Mouse (Mus musculus): ENCODE measurements around the gene Pde4d. TPM values are rescaled to one million over a fixed set of nuclear protein-coding genes. Genes with fewer than 3 reads are reported as not detected.

The Pde4d gene
- polyA plus RNA-seq, 1 experiment from 2014 or later = 18.6 TPM

DNA sequence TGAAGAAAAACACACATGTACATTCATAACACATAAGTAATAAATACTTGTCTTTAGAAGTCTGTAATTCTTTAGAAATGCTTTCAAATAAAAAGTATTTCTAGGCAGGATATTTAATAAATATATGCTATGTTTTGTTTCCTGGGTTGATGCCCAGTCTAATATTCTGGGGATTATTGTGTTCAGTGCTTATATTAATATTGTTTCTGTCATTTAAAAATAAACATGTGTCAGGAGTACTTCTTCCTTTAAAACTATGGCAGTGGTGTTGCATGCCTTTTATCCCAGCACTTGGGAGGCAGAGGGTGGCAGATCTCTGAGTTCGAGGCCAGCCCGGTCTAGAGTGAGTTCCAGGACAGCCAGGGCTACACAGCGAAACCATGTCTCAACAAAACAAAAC lies 485.1 kb downstream of the Pde4d start:
- H3K9ac ChIP-seq (ENCODE audit: low read length) = no peak overlapping the region
- no peak for ATAC-seq (replicated peaks; ENCODE audit: low FRiP score, low TSS enrichment, low read depth)
- no peaks in the 10 kb centered on the region for H3K9me3 ChIP-seq (ENCODE audit: control insufficient read depth, low read length)

DNA sequence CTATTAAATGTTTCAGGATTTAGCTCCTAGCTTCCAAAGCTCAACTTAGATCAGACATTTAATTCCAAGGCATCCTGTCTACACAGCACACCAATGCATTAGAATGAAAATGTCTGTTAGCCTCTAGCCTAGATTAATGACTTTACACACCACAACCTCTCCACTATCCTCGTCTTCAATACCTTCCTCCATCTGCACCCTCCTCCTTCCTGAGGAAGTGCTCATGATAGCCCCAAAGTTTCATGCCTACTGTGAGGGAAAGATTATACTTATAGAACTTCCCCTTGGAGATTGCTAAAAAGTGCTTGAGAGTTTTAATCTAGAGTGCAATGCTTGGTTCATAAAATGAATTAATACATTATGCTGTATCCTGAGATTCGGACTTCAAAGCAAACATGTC lies 487.5 kb downstream of the Pde4d start:
- Histone ChIP-seq H3K27me3 (replicated peaks; ENCODE audit: control insufficient read depth, insufficient read depth, low read length) (no peaks in the 10 kb centered on the region), H3K4me3 (ENCODE audit: low read depth, low read length) (no peak overlapping the region), H3K9me3 (ENCODE audit: control insufficient read depth, low read length) (no peaks in the 10 kb centered on the region), H3K9ac (ENCODE audit: low read length) (no peak overlapping the region), H3K27ac (ENCODE audit: low read depth) (no peak overlapping the region), H3K36me3 (ENCODE audit: control insufficient read depth, insufficient read depth, low read length) (no peaks in the 10 kb centered on the region), H3K4me2 (ENCODE audit: low read length) (no peak overlapping the region), H3K4me1 (replicated peaks; ENCODE audit: control insufficient read depth, insufficient read depth, low read length) (no peaks in the 10 kb centered on the region)
- DNase-seq (ENCODE audit: low spot score) = no peak
- ATAC-seq (replicated peaks; ENCODE audit: low FRiP score, low TSS enrichment, low read depth) = no peak
- WGBS = 69% methylated on average over 2 of the region's 2 CpGs

More for the DNA sequence above, 485.1 kb downstream of the Pde4d start:
- H3K27ac ChIP-seq (ENCODE audit: low read depth) = no peak overlapping the region
- no peak overlapping the region for H3K4me2 ChIP-seq (ENCODE audit: low read length)
- 86% methylated on average over 3 of the region's 3 CpGs for WGBS
- no peak overlapping the region for H3K4me3 ChIP-seq (ENCODE audit: low read depth, low read length)
- no peaks in the 10 kb centered on the region for H3K36me3 ChIP-seq (ENCODE audit: control insufficient read depth, insufficient read depth, low read length)
- H3K27me3 ChIP-seq (replicated peaks; ENCODE audit: control insufficient read depth, insufficient read depth, low read length) = no peaks in the 10 kb centered on the region
- no peak for DNase-seq (ENCODE audit: low spot score)
- H3K4me1 ChIP-seq (replicated peaks; ENCODE audit: control insufficient read depth, insufficient read depth, low read length) = no peaks in the 10 kb centered on the region

DNA sequence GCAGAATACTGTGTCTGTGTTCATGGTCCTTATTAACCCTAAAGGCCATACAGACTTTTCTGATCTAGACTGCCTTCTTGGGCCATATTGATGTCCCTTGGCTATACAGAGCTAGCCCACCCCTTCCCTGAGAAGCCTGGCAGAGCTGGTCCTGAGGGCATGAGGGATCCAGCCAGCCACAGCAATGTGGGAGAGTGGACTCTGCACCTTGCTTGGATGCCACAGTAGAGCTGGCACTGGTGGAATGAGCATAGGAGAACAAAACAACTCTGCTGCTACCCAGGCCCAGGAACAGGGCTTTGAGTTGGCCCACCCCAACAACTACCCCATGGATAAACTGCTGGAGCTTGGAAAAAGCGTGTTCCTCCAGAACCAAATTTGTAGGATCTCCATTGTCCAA lies 503.2 kb downstream of the Pde4d start:
- no peak overlapping the region for H3K27ac ChIP-seq (ENCODE audit: low read depth)
- H3K4me1 ChIP-seq (replicated peaks; ENCODE audit: control insufficient read depth, insufficient read depth, low read length) = no peaks in the 10 kb centered on the region
- WGBS = 92% methylated on average over 1 of the region's 1 CpGs
- no peak overlapping the region for H3K4me3 ChIP-seq (ENCODE audit: low read depth, low read length)
- H3K4me2 ChIP-seq (ENCODE audit: low read length) = no peak overlapping the region
- no peaks in the 10 kb centered on the region for H3K27me3 ChIP-seq (replicated peaks; ENCODE audit: control insufficient read depth, insufficient read depth, low read length)
- DNase-seq (ENCODE audit: low spot score) = no peak
- no peaks in the 10 kb centered on the region for H3K36me3 ChIP-seq (ENCODE audit: control insufficient read depth, insufficient read depth, low read length)
- no peak for ATAC-seq (replicated peaks; ENCODE audit: low FRiP score, low TSS enrichment, low read depth)
- H3K9ac ChIP-seq (ENCODE audit: low read length) = no peak overlapping the region
- H3K9me3 ChIP-seq (ENCODE audit: control insufficient read depth, low read length) = no peaks in the 10 kb centered on the region

DNA sequence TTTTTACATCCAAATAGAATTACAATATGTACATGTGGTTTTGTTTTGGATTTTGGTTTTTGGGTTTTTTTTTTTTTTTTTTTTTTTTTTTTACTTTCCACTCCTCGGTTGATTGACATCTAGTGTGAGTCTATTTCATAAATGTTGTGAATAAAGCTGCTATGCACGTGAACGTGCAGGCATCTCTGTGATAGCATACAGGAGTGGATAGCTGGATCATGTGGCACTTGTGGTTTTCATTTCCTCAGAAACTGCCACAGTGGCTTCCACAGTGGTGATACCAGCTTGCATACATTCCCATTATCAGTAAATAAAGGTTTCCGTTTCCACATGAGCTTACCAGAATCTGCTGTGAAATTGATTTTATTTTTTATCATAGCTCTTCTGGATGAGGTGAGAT lies 506.3 kb downstream of the Pde4d start:
- 85% methylated on average over 4 of the region's 4 CpGs for WGBS
- no peak for ATAC-seq (replicated peaks; ENCODE audit: low FRiP score, low TSS enrichment, low read depth)

DNA sequence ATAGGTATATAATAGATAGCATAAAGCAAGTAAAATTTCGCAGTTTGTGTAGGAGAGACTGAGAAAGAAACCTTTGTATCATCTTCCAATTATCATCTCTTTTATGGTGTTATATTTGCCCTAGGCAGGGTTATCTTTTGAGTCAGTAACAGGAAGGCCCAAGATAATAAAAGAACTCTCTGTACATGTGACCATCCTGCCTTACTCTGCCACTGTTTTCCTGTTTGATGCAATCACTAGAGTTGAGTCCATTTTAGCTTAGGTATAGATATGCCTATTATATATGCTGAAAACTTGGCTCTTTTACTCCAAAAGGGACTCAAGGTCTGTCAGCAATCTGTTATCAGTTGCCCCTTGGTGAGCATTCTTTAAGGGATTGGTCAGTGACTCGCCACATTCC lies 514.3 kb downstream of the Pde4d start:
- no peaks in the 10 kb centered on the region for H3K27me3 ChIP-seq (replicated peaks; ENCODE audit: control insufficient read depth, insufficient read depth, low read length)
- DNase-seq (ENCODE audit: low spot score) (no peak), ATAC-seq (replicated peaks; ENCODE audit: low FRiP score, low TSS enrichment, low read depth) (no peak)
- H3K9ac ChIP-seq (ENCODE audit: low read length) = no peak overlapping the region
- H3K9me3 ChIP-seq (ENCODE audit: control insufficient read depth, low read length) = no peaks in the 10 kb centered on the region
- no peaks in the 10 kb centered on the region for H3K36me3 ChIP-seq (ENCODE audit: control insufficient read depth, insufficient read depth, low read length)
- 85% methylated on average over 2 of the region's 2 CpGs for WGBS
- H3K4me3 ChIP-seq (ENCODE audit: low read depth, low read length) = no peak overlapping the region
- no peak overlapping the region for H3K27ac ChIP-seq (ENCODE audit: low read depth)
- no peaks in the 10 kb centered on the region for H3K4me1 ChIP-seq (replicated peaks; ENCODE audit: control insufficient read depth, insufficient read depth, low read length)
- H3K4me2 ChIP-seq (ENCODE audit: low read length) = no peak overlapping the region

More for the DNA sequence above, 506.3 kb downstream of the Pde4d start:
- Histone ChIP-seq H3K27ac (ENCODE audit: low read depth) (no peak overlapping the region), H3K9ac (ENCODE audit: low read length) (no peak overlapping the region), H3K4me3 (ENCODE audit: low read depth, low read length) (no peak overlapping the region), H3K9me3 (ENCODE audit: control insufficient read depth, low read length) (no peaks in the 10 kb centered on the region), H3K4me2 (ENCODE audit: low read length) (no peak overlapping the region), H3K27me3 (replicated peaks; ENCODE audit: control insufficient read depth, insufficient read depth, low read length) (no peaks in the 10 kb centered on the region), H3K36me3 (ENCODE audit: control insufficient read depth, insufficient read depth, low read length) (no peaks in the 10 kb centered on the region), H3K4me1 (replicated peaks; ENCODE audit: control insufficient read depth, insufficient read depth, low read length) (no peaks in the 10 kb centered on the region)
- no peak for DNase-seq (ENCODE audit: low spot score)

DNA sequence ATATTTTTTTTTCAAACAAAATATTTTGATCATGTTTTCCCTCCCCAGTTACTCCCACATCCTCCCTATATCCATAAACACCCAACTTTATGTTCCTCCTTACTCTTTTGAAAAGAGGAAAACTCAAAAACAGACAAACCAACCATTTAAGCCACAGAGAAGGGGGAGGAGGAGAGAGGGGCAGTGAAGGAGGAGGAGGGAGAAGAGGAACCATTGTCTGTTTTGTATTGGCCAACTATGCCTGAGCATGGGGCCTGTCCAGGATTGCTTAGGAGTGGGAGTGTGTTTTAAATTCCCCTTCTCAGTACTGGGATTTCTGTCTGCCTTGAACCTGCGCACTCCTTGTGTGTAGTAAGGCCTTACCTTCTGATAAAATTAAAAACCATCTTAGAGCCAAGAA lies 531.4 kb downstream of the Pde4d start:
- H3K27ac ChIP-seq (ENCODE audit: low read depth) = no peak overlapping the region
- 93% methylated on average over 1 of the region's 1 CpGs for WGBS
- no peaks in the 10 kb centered on the region for H3K36me3 ChIP-seq (ENCODE audit: control insufficient read depth, insufficient read depth, low read length)
- H3K9me3 ChIP-seq (ENCODE audit: control insufficient read depth, low read length) = no peaks in the 10 kb centered on the region
- H3K9ac ChIP-seq (ENCODE audit: low read length) = no peak overlapping the region
- ATAC-seq (replicated peaks; ENCODE audit: low FRiP score, low TSS enrichment, low read depth) (no peak), DNase-seq (ENCODE audit: low spot score) (no peak)
- H3K4me1 ChIP-seq (replicated peaks; ENCODE audit: control insufficient read depth, insufficient read depth, low read length) = no peaks in the 10 kb centered on the region
- H3K4me3 ChIP-seq (ENCODE audit: low read depth, low read length) = no peak overlapping the region
- H3K4me2 ChIP-seq (ENCODE audit: low read length) = no peak overlapping the region
- no peaks in the 10 kb centered on the region for H3K27me3 ChIP-seq (replicated peaks; ENCODE audit: control insufficient read depth, insufficient read depth, low read length)

DNA sequence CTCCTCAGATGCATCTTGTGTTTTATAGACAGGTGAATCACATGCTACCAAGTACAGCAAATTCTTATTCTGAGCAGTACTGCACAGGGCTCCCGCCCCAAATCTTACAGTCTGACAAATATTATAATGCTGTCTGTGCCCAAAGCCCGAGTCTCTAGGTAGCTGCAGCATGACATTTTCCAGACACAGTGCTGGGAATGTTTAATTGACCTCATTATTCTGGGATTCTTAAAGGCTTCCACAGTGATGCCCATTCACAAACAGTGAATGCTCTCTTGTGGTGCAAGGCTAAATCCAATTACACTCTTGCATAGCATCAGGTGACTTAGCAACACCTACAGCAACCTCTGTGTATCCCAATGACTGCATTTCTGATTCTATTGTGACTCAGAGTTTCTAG lies 549.0 kb downstream of the Pde4d start:
- 60% methylated on average over 2 of the region's 2 CpGs for WGBS

DNA sequence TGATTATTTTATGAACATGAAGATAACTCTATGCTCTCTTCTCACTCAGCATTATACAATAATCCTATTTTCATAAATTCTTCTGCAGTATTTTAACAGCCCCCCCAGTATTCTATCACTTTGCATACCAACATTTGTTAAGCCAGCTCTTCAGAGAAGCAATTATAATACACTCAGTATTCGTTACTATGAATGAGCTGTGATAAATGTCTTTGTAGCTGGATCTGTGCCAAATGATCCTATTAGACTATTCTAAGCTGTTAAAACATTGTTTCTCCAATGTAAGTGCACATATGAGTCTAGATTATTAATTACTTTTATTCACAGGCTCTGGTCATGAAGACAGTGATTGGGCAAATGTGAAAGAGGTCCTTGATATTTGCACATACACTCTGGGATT lies 575.0 kb downstream of the Pde4d start:
- WGBS = 53% methylated on average over 1 of the region's 1 CpGs
- ATAC-seq (replicated peaks; ENCODE audit: low FRiP score, low TSS enrichment, low read depth) (no peak), DNase-seq (ENCODE audit: low spot score) (no peak)
- H3K27me3 ChIP-seq (replicated peaks; ENCODE audit: control insufficient read depth, insufficient read depth, low read length) = no peaks in the 10 kb centered on the region
- no peaks in the 10 kb centered on the region for H3K4me1 ChIP-seq (replicated peaks; ENCODE audit: control insufficient read depth, insufficient read depth, low read length)
- H3K9me3 ChIP-seq (ENCODE audit: control insufficient read depth, low read length) = no peaks in the 10 kb centered on the region
- no peaks in the 10 kb centered on the region for H3K36me3 ChIP-seq (ENCODE audit: control insufficient read depth, insufficient read depth, low read length)
- no peak overlapping the region for H3K4me3 ChIP-seq (ENCODE audit: low read depth, low read length)
- H3K4me2 ChIP-seq (ENCODE audit: low read length) = no peak overlapping the region
- no peak overlapping the region for H3K9ac ChIP-seq (ENCODE audit: low read length)
- no peak overlapping the region for H3K27ac ChIP-seq (ENCODE audit: low read depth)

More for the DNA sequence above, 549.0 kb downstream of the Pde4d start:
- Histone ChIP-seq H3K27ac (ENCODE audit: low read depth) (no peak overlapping the region), H3K27me3 (replicated peaks; ENCODE audit: control insufficient read depth, insufficient read depth, low read length) (no peaks in the 10 kb centered on the region), H3K4me2 (ENCODE audit: low read length) (no peak overlapping the region), H3K4me3 (ENCODE audit: low read depth, low read length) (no peak overlapping the region), H3K36me3 (ENCODE audit: control insufficient read depth, insufficient read depth, low read length) (no peaks in the 10 kb centered on the region), H3K9ac (ENCODE audit: low read length) (no peak overlapping the region), H3K4me1 (replicated peaks; ENCODE audit: control insufficient read depth, insufficient read depth, low read length) (no peaks in the 10 kb centered on the region), H3K9me3 (ENCODE audit: control insufficient read depth, low read length) (no peaks in the 10 kb centered on the region)
- DNase-seq (ENCODE audit: low spot score) = no peak
- ATAC-seq (replicated peaks; ENCODE audit: low FRiP score, low TSS enrichment, low read depth) = no peak

DNA sequence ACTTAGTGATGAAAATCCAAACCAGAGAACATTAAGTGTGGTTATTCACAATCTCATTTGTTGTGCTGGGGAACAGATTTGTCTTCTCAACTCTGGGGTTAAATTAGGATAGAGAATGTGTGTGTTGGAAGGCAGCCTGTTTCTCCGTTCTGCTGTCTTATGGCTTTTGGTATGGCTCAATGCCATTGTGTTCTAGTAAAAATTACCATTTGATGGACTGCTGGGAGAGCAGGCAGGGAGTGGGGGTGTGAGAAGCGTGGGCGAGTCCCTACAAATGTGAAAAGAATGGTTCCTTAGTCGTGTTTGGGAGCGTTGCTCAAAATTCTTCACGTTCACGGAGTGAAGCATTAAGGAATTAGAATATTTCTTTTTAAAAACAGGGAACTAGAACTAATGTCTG lies 597.4 kb downstream of the Pde4d start:
- ATAC-seq (replicated peaks; ENCODE audit: low FRiP score, low TSS enrichment, low read depth) = no peak
- Histone ChIP-seq H3K4me3 (ENCODE audit: low read depth, low read length) (no peak overlapping the region), H3K36me3 (ENCODE audit: control insufficient read depth, insufficient read depth, low read length) (no peaks in the 10 kb centered on the region), H3K9ac (ENCODE audit: low read length) (no peak overlapping the region), H3K4me2 (ENCODE audit: low read length) (no peak overlapping the region), H3K27ac (ENCODE audit: low read depth) (no peak overlapping the region), H3K4me1 (replicated peaks; ENCODE audit: control insufficient read depth, insufficient read depth, low read length) (no peaks in the 10 kb centered on the region), H3K27me3 (replicated peaks; ENCODE audit: control insufficient read depth, insufficient read depth, low read length) (no peaks in the 10 kb centered on the region), H3K9me3 (ENCODE audit: control insufficient read depth, low read length) (no peaks in the 10 kb centered on the region)
- no peak for DNase-seq (ENCODE audit: low spot score)
- 63% methylated on average over 7 of the region's 7 CpGs for WGBS
